Mouse (Mus musculus) midbrain, embryonic 16.5 days (tissue): ENCODE data around the gene Thegl. TPM values are rescaled to one million over a fixed set of nuclear protein-coding genes. Genes with fewer than 3 reads are reported as not detected.

Experiments
- ATAC-seq: fragments of 200-750 bp; cut with Nextera tagmentation; 2 replicates; pipeline ENCODE4 v1.8.0; 2017; ENCODE audit warnings: moderate TSS enrichment
- H3K27ac ChIP-seq: fragments of 300-500 bp; sonication (generic); 2 replicates; pipeline ENCODE4 v1.5.1; 2014; ENCODE audit warnings: mild to moderate bottlenecking, low read length, mixed read lengths
- H3K27me3 ChIP-seq: fragments of 300-500 bp; sonication (generic); 2 replicates; pipeline ENCODE4 v1.6.1; 2014; ENCODE audit warnings: low read depth, low read length, mixed read lengths; ENCODE audit not compliant: control insufficient read depth, insufficient read depth
- H3K36me3 ChIP-seq: fragments of 300-500 bp; sonication (generic); 2 replicates; pipeline ENCODE4 v1.6.1; 2014; ENCODE audit warnings: mild to moderate bottlenecking, low read length, moderate library complexity, mixed read lengths; ENCODE audit not compliant: control insufficient read depth, insufficient read depth
- H3K4me1 ChIP-seq: fragments of 300-500 bp; sonication (generic); 2 replicates; pipeline ENCODE4 v1.6.1; 2014; ENCODE audit warnings: mild to moderate bottlenecking, low read length, mixed read lengths; ENCODE audit not compliant: control insufficient read depth, insufficient read depth
- H3K4me2 ChIP-seq: fragments of 300-500 bp; sonication (generic); 2 replicates; pipeline ENCODE4 v1.6.1; 2014; ENCODE audit warnings: mild to moderate bottlenecking, low read length, mixed read lengths
- H3K4me3 ChIP-seq: fragments of 300-500 bp; sonication (generic); 2 replicates; pipeline ENCODE4 v1.5.1; 2014; ENCODE audit warnings: low read depth, mild to moderate bottlenecking, low read length, moderate library complexity, mixed read lengths
- H3K9ac ChIP-seq: fragments of 300-500 bp; sonication (generic); 2 replicates; pipeline ENCODE4 v1.6.1; 2014; ENCODE audit warnings: low read depth, low read length, mixed read lengths
- H3K9me3 ChIP-seq: fragments of 300-500 bp; sonication (generic); replicated peaks from 2 replicates; pipeline ENCODE4 v1.6.1; 2014; ENCODE audit warnings: mild to moderate bottlenecking, low read length, mixed read lengths; ENCODE audit not compliant: control insufficient read depth, poor library complexity, severe bottlenecking
- WGBS: fragments of 180-500 bp; shearing (Covaris S2); extraction: QIAGEN DNeasy Blood & Tissue Kit; methylation state at CpG from one replicate; pipeline ENCODE4 v1.1.7; 2014; 5-methylcytosine and 5-hydroxymethylcytosine counted together
- polyA plus RNA-seq: library from polyadenylated mRNA; unstranded; fragments of >200 nt; fragmentation: Nextera tagmentation; extraction: Ambion mirVana; gene quantifications from 2 replicates; pipeline ENCODE4 v1.2.1, GENCODE M21; 2015

The Thegl gene
- polyA plus RNA-seq, 1 experiment from 2014 or later: 0.89 TPM

DNA sequence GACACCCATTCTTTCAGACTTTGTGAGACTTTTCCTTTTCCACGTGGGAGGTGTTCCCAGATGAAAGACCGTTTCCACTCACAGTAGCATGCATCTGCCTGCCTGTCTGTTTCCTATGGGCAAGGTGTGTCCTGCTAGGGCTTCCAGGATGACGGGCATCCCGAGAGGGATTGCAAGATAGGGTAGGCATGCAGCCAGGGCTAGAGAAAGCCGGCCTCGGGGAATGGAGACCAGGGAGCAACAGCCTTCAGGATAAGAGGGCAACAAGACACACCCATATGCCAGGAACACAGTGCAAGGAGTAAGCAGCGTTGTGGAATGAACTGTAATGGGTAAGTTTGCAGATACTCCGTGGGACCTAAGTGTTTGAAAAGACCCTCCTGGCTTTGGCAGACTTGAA, 51.5 kb downstream of the Thegl start:
- Histone ChIP-seq H3K36me3 (no peaks in the 10 kb centered on the region), H3K9ac (no peak overlapping the region), H3K4me3 (no peak overlapping the region), H3K4me2 (no peak overlapping the region), H3K9me3 (no peaks in the 10 kb centered on the region), H3K4me1 (no peaks in the 10 kb centered on the region), H3K27ac (no peak overlapping the region), H3K27me3 (no peaks in the 10 kb centered on the region)
- 79% methylated on average over 8 of the region's 8 CpGs for WGBS
- no peak for ATAC-seq

- Histone ChIP-seq H3K4me1 (no peaks in the 10 kb centered on the region), H3K9me3 (no peaks in the 10 kb centered on the region), H3K36me3 (no peaks in the 10 kb centered on the region), H3K27me3 (no peaks in the 10 kb centered on the region), H3K4me3 (no peak overlapping the region), H3K4me2 (no peak overlapping the region), H3K9ac (no peak overlapping the region), H3K27ac (no peak overlapping the region)
- 86% methylated on average over 2 of the region's 2 CpGs for WGBS
- no peak for ATAC-seq
These were observed 55.2 kb downstream of the Thegl start for GRCm38 (mm10) chr5:77070987-77071386.

GRCm38 (mm10) chr5:77071626-77072025, 55.8 kb downstream of the Thegl start:
- Histone ChIP-seq H3K36me3 (no peaks in the 10 kb centered on the region), H3K4me2 (no peak overlapping the region), H3K4me3 (no peak overlapping the region), H3K27me3 (no peaks in the 10 kb centered on the region), H3K4me1 (no peaks in the 10 kb centered on the region), H3K9ac (no peak overlapping the region), H3K9me3 (no peaks in the 10 kb centered on the region), H3K27ac (no peak overlapping the region)
- ATAC-seq: no peak
- 85% methylated on average over 3 of the region's 3 CpGs for WGBS

GRCm38 (mm10) chr5:77073794-77074193, 58.0 kb downstream of the Thegl start:
- no peaks in the 10 kb centered on the region for H3K9me3 ChIP-seq
- H3K36me3 ChIP-seq: no peaks in the 10 kb centered on the region
- no peaks in the 10 kb centered on the region for H3K4me1 ChIP-seq
- ATAC-seq: no peak
- no peak overlapping the region for H3K4me2 ChIP-seq
- no peaks in the 10 kb centered on the region for H3K27me3 ChIP-seq
- 91% methylated on average over 8 of the region's 8 CpGs for whole genome bisulfite sequencing
- no peak overlapping the region for H3K9ac ChIP-seq
- H3K4me3 ChIP-seq: no peak overlapping the region
- H3K27ac ChIP-seq: no peak overlapping the region

DNA sequence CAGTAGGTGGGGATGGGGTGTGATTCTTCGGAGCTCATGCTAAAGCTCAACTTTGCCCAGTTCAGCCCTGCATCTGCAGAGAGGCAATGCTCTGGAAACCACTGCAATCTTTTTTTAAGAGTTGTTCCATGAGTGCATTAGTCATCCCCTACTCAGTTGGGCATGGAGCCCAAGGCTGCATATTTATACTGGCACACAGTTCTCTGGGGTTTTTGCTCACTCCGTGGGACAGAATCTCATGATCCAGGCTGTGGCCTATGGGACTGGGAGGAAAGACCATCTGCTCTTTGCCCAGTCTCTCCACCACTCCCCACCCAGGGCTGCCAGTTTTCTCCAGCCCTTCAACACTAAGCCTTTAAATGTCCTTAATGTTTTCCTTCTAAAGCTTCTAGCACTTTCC, 59.1 kb downstream of the Thegl start:
- WGBS: 83% methylated on average over 2 of the region's 2 CpGs
- H3K36me3 ChIP-seq: no peaks in the 10 kb centered on the region
- no peaks in the 10 kb centered on the region for H3K27me3 ChIP-seq
- H3K27ac ChIP-seq: no peak overlapping the region
- no peak overlapping the region for H3K9ac ChIP-seq
- H3K4me1 ChIP-seq: no peaks in the 10 kb centered on the region
- H3K4me2 ChIP-seq: no peak overlapping the region
- no peak for ATAC-seq
- H3K9me3 ChIP-seq: no peaks in the 10 kb centered on the region
- no peak overlapping the region for H3K4me3 ChIP-seq

GRCm38 (mm10) chr5:77075951-77076350, 60.1 kb downstream of the Thegl start:
- no peaks in the 10 kb centered on the region for H3K4me1 ChIP-seq
- H3K36me3 ChIP-seq: no peaks in the 10 kb centered on the region
- H3K9me3 ChIP-seq: no peaks in the 10 kb centered on the region
- H3K27me3 ChIP-seq: no peaks in the 10 kb centered on the region
- H3K27ac ChIP-seq: no peak overlapping the region
- no peak overlapping the region for H3K4me3 ChIP-seq
- no peak overlapping the region for H3K4me2 ChIP-seq
- no peak overlapping the region for H3K9ac ChIP-seq
- no peak for ATAC-seq
- WGBS: 96% methylated on average over 4 of the region's 4 CpGs

- 98% methylated on average over 4 of the region's 4 CpGs for WGBS
- H3K36me3 ChIP-seq: no peaks in the 10 kb centered on the region
- H3K27me3 ChIP-seq: no peaks in the 10 kb centered on the region
- H3K4me1 ChIP-seq: no peaks in the 10 kb centered on the region
- H3K4me3 ChIP-seq: no peak overlapping the region
- no peak for ATAC-seq
- no peak overlapping the region for H3K27ac ChIP-seq
- H3K4me2 ChIP-seq: no peak overlapping the region
- H3K9me3 ChIP-seq: no peaks in the 10 kb centered on the region
- H3K9ac ChIP-seq: no peak overlapping the region
These were observed 64.9 kb downstream of the Thegl start for GRCm38 (mm10) chr5:77080761-77081160.

- Histone ChIP-seq H3K4me2 (no peak overlapping the region), H3K27me3 (no peaks in the 10 kb centered on the region), H3K27ac (no peak overlapping the region), H3K4me1 (no peaks in the 10 kb centered on the region), H3K9me3 (no peaks in the 10 kb centered on the region), H3K36me3 (no peaks in the 10 kb centered on the region), H3K9ac (no peak overlapping the region), H3K4me3 (no peak overlapping the region)
- WGBS: 86% methylated on average over 7 of the region's 7 CpGs
- ATAC-seq: no peak
These were observed 66.9 kb downstream of the Thegl start for GRCm38 (mm10) chr5:77082735-77083134.

- Histone ChIP-seq H3K4me1 (no peaks in the 10 kb centered on the region), H3K4me2 (no peak overlapping the region), H3K9me3 (no peaks in the 10 kb centered on the region), H3K27me3 (peaks cover 7% of the 10 kb centered on the region), H3K36me3 (no peaks in the 10 kb centered on the region), H3K27ac (no peak overlapping the region), H3K9ac (no peak overlapping the region), H3K4me3 (no peak overlapping the region)
- no peak for ATAC-seq
- WGBS: 90% methylated on average over 4 of the region's 4 CpGs
These were observed 68.6 kb downstream of the Thegl start for GRCm38 (mm10) chr5:77084418-77084817.
